Mouse (Mus musculus) brain, adult 2 months (tissue): ENCODE measurements at regions not wholly inside any gene's neighbourhood (a gene's known extent, or its start where the extent isn't known, plus 50 kb on each side); places are given as distances from the start of the nearest gene placed in this dataset.
A peak's percentile ranks its signal among the peaks of the same experiment; 100 is the strongest.

Experiments used
- DNase-seq: peaks from one replicate; pipeline ENCODE4 v3.0.0; 2011; ENCODE audit warnings: low read depth, low spot score

DNA sequence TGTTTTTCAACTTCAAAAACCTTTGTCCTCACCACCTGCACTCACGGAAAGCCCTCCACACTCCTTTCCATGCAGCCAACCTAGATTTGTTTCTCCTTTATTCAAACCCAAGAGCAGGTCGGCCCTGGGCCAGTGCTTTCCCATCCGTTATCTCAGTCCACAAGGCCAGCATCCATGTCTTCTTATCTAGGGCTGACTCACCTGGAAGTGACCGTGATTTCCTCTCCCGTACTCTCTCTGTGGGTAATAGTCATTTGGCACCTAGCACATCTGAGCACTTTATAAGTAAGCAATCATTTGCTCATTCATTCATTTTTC, 106.2 kb downstream of the Rassf10 start:
- DNase-seq = no peak

- no peak for DNase-seq
These were observed 107.2 kb downstream of the Rassf10 start for GRCm38 (mm10) chr7:113060991-113061390.

- peak; percentile 71 for DNase-seq
These were observed 112.8 kb downstream of the Rassf10 start for GRCm38 (mm10) chr7:113066536-113066935.

- DNase-seq = no peak
These were observed 114.5 kb downstream of the Rassf10 start for GRCm38 (mm10) chr7:113068296-113068695.

GRCm38 (mm10) chr7:113069336-113069924, 115.7 kb downstream of the Rassf10 start:
- DNase-seq = peak; percentile 37

DNA sequence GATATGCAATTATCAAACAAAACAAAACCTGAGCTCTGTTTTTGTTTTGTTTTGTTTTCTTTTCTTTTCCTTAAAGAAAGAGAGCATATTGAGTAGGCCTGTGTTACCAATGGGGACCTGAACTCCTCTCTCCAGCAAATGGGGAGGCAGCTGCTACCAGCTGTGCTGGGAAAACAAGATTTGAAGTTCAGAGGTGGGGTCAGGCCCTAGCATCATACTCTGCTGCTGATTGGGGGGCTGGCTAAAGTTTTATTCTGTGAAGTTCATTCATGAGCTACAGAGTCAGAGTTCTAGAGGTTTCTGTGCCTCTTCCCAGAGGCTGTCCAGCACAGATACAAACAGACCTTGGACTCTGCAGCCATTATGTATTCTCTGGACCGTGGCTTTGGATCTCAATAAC, 117.7 kb downstream of the Rassf10 start:
- DNase-seq = no peak

GRCm38 (mm10) chr7:113073781-113074180, 120.0 kb downstream of the Rassf10 start:
- no peak for DNase-seq

- DNase-seq = no peak
These were observed 121.6 kb downstream of the Rassf10 start for GRCm38 (mm10) chr7:113075371-113075770.

- DNase-seq = peak; percentile 78
These were observed 122.5 kb downstream of the Rassf10 start for GRCm38 (mm10) chr7:113076243-113076642.

- no peak for DNase-seq
These were observed 126.1 kb upstream of the Arntl start for GRCm38 (mm10) chr7:113081120-113081519.

GRCm38 (mm10) chr7:113084930-113085625, 122.2 kb upstream of the Arntl start:
- DNase-seq = no peak

- DNase-seq = no peak
These were observed 121.1 kb upstream of the Arntl start for GRCm38 (mm10) chr7:113086158-113086557.

GRCm38 (mm10) chr7:113087646-113088045, 119.6 kb upstream of the Arntl start:
- DNase-seq = peak; percentile 22

GRCm38 (mm10) chr7:113089044-113089443, 118.2 kb upstream of the Arntl start:
- no peak for DNase-seq

GRCm38 (mm10) chr7:113093931-113094330, 113.3 kb upstream of the Arntl start:
- peak; percentile 23 for DNase-seq

- no peak for DNase-seq
These were observed 112.2 kb upstream of the Arntl start for GRCm38 (mm10) chr7:113095092-113095491.

DNA sequence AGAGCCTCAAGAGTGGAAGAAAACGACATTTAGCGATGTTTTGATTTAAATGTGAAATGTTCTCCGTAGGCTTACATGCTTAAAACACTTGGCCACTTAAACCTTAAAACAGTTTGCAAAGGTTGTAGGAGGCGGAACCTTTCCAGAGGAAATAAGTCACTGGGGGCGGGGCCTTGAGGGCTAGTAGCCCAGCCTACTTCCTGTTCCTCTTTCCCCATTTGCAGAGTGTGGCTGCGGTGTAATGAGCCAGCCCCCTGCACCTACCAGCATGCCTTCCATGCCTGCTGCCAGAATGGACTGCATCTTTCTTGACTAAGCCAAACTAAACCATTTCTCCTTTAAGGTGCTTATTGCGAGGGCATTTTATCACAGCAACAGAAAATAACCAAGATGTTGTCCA, 103.0 kb upstream of the Arntl start:
- DNase-seq = no peak

DNA sequence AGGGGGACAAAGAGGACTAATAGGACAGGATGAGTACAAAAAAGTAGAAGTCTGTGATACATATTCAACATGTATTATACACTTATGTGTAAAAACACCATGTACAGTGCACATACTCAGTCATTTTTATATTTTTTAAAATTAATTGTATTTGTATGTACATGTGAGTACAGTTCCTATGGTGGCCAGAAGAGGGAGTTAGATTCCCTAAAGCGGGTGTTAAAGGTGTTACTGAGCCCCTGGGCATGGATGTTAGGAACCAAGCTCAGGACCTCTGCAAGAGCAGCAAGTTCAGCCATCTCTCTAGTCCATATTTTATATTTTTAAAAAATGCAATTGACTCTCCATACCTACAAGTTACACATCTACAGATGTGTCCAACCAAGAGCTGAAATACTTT, 101.9 kb upstream of the Arntl start:
- no peak for DNase-seq

DNA sequence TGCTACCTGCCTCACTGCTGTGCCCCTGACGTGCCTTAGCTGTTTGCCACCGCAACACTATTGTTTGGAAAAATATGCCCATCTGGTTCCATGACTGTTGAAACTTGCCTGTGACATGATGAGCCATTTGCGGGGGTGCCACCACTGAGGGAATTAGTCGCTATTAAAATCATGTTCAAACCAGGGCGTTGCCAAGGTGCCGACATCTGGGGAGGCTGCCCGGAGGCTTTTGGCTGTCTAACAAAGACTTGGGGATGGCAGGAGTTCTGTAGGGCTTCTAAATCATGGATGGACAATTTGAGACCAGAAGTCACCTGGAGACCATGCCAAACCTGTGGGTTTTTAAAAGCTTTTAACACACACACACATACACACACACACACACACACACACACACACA, 100.5 kb upstream of the Arntl start:
- DNase-seq = no peak

GRCm38 (mm10) chr7:113107965-113108364, 99.3 kb upstream of the Arntl start:
- DNase-seq = no peak

GRCm38 (mm10) chr7:113108442-113109000, 98.7 kb upstream of the Arntl start:
- DNase-seq = no peak

DNA sequence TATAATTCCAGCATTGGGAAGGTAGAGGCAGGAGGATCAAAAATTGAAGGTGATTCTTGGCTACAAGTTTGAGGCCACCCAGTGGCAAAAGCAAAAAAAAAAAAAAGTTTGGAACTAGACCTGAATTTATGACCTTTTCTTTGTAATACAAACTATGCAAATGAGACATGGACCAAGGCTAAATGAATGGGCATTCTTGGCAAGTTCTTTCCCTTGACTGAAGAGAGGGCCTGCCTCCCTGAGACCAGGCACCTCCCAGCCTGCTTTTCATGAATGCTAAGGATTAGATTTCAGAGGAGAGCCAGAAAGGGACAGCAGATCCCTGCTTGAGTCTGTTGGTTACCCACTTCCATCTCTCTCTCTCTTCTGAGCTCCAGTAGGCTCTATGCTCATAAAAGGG, 97.8 kb upstream of the Arntl start:
- no peak for DNase-seq

DNA sequence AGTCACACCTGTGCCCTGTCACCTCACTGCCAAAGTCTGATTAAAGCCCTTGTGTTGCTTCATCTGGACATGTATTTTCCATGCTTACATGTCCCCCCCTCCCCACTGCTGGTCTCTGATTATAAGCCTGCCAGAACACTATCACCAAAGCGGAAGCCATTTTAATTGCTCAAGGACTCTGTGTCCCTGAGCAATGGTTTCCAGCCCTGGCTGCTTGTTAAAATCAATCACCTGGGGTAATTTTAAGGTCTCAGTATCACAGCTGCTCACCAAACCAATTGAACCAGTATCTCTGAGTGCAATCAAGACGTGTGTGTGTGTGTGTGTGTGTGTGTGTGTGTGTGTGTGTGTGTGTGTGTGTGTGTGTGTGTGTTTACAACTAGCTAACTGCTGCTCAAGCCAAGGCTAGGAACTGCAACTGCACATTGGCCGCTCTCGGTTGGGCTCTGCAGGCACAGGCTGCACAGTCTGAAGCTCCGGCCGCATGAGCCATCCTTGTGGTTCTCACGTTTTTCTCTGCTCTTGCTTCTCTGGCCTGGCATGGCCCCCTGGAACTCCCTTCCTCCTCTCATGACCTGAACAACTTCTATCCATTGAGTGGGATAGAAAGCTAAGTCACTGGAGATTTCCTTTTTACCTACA, 96.3 kb upstream of the Arntl start:
- no peak for DNase-seq
